Mouse (Mus musculus) cerebellum, adult 9-11 months (tissue): ENCODE results near the gene Mtfp1.
"Not testable (repeated sequence)": the region's sequence is repeated elsewhere in the genome, so short reads cannot be mapped to it uniquely, and the experiment has no call there.

Experiments used
- DNase-seq: peaks from one replicate; pipeline ENCODE4 v3.0.0; 2022

Mtfp1 gene

DNA sequence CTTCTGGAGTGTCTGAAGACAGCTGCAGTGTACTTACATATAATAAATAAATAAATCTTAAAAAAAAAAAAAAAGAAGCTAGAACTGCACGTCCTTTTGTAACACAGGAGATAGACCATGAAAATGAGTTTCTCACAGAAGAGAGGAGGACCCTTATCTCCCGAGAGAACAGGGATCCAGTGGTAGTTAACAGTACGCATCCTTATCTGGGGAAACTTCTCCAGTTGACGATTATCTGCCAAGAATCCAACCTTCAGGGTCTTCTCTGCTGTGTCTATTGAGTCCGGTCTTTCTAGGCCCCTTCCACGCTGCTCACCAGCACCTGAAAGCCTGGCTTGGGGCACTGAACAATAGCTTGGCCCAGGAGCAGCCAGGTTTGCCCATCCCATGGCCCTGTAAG is 18.7 kb upstream of the Mtfp1 start:
- no peak for DNase-seq

DNA sequence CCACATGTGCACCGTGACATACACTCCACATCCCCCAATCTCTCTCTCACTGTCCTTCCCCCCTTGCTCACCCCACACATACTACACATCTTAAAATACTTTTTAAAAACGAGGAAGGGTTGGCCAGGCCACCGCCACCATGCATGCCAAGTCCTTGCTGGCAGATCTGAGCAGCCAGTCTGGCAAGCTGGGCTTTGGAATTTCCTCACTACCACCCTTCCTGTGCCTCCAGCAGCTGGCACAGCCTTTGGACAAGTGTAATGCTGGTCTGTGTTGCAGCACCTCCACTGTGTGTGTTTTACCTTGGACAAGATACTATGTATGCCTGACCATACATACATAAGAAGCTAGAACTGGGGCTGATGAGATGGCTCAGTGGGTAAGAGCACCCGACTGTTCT is 18.3 kb upstream of the Mtfp1 start:
- no peak for DNase-seq

DNA sequence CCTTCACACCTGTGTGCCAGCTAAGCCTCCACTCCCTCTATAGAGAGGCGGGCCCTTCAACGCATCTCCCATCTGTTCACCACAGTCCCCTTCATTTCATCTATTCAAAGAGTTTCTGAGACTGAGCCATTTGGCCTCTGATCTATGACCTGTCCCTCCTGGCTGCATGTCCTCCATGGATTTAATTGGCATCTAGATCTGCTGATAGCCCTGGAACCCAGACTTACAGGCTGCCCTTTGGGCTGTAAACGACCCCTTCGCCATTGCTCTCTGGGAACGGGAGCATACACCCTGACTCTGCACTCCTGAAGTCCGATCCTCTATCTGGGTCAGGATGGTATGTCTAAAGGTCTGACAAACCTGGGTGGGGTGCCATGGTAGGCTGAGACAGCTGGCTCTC is 17.6 kb upstream of the Mtfp1 start:
- DNase-seq, result no peak

DNA sequence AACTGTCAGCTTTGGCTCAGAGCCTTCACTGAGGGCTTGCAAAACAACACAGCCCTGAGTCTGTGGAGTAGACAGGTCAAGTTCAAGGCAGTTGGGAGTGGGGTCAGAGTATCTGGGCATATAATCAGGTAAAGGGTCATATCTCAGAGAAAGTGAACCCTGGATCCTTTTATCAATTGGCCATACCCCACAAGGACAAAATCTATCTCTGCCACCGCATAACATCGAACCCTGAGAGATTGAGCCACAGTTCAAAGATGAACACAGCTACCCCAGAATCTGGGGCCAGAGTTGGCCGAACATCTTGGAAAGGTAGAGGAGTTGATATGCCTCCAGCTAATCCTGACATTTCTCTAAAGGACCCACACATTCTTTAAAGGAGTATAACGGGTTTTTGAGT is 16.8 kb upstream of the Mtfp1 start:
- no peak for DNase-seq

DNA sequence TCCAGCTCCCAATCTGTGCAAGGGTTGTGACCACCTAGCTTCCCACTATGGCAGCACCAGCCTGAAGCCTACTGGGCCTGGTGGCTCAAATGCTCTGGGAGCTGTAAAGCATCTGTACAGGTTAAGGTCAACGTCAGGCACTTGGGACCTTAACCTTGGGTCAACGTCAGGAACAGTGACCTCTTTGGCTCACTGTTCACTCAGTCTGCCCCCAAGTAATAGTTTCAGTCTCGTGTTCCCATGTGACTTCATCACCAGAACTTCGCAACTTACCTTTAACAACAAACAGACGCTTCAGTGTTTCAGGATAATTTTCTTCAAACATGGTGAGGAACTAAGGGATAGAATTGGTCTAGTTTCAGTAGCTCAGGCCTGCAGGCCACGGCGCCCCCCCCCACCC is 13.4 kb upstream of the Mtfp1 start:
- DNase-seq, result no peak

DNA sequence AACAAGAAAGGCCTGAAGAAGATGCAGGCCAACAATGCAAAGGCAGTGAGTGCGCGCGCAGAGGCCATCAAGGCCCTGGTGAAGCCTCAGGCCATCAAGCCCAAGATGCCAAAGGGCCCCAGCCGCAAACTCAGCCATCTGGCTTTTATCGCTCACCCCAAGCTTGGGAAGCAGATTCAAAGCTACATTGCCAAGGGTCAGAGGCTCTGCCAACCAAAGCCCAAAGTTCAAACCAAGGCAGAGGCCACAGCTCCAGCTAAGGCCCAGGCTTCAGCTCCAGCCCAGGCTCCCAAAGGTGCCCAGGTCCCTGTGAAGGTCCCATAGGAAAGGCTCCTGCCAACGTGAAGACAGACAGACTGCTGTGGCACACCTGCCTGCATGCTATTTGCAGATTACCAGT is 12.7 kb upstream of the Mtfp1 start:
- not testable (repeated sequence) for DNase-seq

DNA sequence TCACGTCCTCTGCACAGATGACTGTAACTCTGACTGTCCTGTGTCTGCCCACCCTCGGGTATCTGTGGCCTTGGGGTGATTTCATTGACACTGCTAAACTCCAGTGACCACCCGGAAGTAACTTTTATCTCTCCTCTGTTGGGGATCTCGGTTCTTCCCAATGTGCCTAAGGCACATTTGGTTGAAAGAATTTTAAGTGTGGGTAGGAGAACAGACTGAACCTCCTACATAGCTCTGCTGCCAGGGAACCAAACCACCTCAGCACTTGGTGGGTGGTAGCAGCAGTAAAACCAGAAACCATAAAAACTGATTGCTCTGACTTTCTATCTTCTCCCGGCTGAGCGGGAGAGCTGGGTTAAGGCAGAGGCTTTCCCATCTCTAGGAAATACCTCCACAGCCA is 10.2 kb upstream of the Mtfp1 start:
- no peak for DNase-seq

DNA sequence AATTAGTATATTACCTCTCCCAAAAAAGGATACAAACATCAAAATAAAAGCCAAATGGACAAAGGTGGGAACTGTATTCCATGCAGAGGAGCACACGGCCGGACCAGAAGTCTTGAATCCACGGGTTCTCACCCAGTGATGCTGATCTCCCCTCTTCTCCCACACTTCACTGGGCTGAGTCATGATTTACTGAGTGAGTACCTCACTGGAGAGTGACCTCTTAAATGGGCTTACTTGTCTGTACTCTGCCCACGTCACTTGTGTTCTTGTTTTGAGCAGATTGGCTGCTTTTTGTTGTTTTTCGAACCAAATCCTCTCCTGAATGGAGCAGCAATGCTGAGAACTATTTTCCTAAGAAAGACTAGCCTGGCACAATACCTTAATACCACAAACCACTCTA is 9.7 kb upstream of the Mtfp1 start:
- no peak for DNase-seq

DNA sequence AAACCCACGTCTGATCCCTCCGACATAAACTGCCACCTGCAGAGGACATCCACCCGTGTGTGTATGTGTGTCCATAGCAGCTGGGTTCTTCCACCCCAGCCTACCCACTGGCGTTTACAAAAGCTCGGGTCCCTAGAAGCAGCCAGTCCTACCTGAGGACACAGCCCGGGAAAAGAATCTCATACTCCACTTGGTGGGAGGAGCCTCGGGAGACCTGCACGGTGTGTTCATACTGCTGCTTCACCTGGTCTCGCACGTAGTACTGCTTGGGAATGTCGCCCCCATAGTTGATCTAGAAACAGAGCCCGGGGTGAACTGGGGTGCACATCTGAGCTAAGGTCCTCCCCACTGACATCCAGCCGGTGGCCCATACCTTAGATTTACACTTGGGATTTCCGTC is 8.3 kb upstream of the Mtfp1 start:
- DNase-seq, result no peak

DNA sequence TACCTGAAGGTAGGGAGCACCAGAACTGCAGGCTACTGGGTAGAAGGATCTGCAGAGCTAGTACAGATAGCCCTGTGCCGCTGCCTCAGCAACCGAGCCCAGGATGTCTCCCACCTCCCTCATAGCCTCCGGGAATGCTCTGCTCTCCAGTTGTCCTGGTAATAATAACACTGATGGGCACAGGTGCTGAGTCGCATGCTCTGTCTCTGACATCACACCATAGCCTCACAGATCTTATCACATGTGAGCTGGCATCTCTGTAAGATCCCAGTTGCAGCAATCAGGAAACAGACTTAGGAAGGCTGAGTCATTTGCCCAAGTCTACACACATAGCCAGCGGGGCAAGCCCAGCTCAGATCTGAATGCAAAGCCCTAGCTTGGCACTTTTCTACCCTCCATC is 6.6 kb upstream of the Mtfp1 start:
- no peak for DNase-seq

DNA sequence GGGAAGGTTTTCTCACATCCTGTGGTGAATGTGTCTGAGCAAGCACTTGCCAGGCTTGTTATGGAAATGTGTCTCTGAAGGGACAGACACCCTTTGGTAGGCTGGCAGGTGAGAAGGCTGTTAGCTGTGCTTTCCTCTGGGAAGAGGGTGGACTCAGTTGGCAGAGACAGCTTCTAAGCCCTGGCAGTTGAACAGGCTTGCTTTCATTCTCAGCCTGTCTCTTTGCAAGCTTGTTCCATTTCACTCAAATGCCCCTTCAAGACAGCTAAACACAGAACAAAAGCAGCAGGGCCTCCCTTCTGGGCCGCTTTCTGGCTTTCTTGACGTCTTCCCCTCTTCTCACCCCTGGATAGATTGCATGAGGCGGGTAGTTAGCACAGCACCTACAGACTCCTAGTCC is 4.2 kb upstream of the Mtfp1 start:
- no peak for DNase-seq

DNA sequence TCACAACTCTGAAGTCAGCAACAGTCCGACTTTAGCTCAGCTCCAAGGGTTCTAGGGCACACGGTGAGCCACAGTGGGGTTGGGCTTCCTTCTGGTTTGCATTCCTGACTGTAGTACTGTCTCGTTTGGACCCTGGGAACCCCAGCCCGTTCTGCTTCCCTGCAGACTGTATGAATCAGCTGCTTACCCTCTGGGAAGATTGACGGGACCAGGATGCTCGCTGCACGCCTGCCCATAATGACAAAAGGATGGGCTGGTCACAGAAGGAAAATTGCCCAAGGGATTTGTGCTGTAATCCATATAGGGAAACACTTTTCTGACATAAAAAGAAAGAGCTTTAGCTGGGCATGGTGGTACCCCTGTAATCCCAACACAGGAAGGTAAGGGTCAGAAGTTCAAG is 3.6 kb upstream of the Mtfp1 start:
- DNase-seq, result no peak

DNA sequence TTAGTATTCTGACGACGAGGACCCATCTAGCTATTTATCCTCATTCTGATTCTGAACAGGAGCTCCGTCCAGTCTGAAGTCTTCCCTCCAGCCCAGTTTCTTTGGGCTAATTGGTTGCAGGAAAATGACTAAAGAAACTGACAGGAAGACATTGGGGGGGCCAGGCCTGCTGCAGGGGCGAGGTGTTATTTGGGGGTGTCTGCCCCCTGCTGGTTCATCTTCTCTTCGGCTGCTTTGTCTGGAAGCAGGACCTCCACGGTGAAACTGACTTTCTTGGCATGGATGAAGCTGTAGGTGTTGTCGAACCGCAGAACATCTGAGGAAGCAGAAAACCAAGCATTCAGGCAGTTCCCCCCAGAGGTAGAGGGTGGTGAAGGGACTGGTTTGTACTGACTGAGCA is 2.9 kb upstream of the Mtfp1 start:
- peak; percentile 58 for DNase-seq

DNA sequence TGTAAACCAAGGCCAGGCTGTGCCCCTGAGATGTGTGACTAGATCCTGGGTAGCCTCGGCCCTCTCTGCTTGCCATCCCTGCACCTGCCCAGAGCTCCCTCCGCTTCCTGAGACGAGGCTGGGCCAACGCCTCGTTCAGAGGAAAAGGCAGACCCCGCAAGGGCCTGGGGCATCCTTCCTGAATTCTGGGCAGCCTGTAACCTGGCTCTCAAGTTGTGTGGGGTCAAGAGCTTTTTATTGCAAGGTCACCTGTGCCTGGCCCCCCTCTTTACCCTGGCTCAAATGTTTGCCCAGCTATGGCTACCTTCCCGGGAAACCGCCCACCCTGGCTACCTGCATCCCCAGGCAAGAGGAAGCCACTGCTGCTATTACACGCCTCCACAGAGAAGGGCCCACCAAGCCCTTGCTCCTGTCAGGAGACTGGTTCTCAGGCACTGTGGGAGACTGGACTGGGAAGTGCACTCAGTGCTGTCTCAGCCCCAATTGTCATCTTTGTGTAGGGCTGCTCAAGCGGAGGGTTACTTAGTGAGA is 1.9 kb upstream of the Mtfp1 start:
- DNase-seq, result peak; percentile 70

DNA sequence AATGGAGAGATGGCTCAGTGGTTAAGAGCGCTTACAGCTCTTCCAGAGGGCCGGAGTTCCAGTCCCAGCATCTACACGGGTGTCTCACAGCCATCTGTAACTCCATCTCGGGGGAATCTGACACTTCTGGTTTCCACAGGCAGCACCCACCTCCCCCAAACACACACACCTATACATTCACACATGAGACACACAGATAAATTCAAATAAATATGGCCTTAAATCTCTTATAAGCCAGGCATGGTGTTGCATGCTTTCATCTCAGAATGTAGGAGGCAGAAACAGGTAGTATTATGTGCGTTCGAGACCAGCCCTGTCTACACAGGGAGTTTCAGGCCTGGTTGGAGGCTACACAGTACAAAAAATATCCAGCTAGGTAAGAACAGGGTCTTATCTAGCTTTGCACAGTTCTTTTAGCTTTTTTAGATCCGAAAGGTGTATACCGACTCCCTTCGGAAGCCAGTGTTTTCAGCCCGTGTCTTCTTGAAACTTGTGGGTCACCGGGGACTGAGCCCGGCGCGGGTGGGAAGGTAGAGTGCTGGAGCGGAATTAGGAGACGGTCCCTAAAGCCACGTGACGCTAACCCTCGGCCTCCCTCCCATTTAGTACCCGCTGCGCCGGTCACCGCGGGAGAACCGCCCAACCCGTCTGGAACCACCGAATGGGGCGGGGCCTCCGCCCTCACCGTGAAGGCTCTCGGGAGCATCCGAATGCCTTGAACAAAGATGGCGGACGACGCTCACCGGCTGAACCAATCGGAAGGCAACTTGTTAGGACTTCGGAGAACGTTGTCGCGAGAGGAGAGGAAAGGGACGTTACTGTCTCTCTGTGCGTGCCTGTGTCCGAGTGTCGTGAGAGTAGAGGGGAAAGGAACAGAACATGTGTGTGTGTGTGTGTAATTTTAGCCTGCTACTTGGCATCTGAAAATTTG is 1.1 kb upstream of the Mtfp1 start:
- peak; percentile 99 for DNase-seq

DNA sequence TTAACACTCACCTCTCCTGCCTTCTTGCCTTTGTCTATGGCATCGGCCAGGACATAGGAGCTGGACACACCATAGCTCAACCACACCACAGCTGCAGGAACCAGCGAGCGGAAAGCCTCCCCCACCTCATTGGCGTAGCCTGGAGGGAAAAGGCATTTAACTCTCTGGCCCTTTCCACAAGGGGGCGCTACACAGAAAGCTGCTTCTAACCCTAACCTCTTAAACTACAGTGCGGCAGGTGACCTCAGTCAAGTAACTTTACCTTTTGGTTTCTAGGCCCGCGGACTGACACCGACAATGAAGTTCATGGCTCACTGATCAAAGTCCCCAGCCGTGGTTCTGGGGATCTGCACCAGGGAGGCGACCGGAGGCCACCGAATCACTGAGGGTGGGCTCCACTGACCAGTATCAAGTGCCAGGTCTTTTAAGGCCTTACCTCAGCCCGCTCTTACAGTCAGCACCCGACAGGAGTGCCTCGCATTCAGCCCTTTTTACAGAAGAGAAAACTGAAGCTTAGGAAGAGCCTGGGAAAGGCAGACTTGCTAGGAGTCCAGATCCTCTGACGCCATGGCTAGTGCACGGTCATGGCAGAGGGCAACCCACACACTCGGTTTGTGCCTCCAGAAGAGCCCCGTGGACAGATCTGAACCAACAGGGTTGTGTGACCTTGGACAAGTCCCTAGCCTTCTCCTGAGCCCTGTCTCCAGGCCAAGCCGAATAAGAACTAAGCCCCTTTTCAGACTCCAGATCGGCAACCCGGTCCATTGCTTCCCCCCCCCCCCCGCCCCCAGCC is 671 bp downstream of the Mtfp1 start:
- peak; percentile 74 for DNase-seq

DNA sequence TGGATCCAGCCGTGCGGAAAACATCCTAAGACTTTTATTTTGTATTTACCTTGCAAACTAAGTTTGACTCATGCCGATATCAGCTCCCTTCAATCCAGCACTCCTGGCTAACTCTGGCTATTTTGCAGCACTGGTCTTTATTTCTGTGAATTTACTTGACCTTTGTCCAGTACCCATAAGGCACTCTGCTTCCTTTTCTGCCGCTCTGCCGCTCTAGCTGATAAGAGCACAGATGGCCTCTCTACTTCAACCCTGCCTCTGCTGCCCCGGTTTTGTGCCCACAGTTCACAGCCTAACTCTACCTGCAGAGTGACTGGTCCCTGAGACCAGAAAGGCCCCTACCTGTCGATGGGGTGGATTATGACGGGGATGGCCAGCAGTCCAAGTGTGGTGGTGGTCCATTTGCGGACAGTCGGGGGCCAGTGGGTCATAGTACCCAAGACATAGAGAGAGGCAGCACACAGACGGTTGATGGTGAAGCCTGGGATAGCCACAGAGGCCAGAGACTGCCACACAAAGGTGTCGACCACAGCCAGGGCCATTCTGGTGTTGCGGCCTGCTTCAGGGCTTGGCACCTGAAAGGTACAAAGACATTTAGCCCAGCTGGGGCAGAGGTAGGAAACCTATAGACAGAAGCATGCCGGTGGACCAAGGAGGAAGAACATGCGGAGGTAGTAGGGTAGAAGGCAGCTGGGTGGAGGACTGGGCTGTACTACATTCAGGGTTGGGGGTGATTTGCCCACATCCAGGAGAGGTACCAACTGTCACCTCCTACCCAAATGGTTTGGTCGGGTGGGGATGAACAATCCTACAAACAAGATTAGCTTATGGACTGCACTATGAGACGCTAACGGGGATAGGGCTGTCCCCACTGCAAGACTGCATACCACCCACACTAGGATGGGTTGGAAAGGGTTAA is 1.5 kb downstream of the Mtfp1 start:
- no peak for DNase-seq

DNA sequence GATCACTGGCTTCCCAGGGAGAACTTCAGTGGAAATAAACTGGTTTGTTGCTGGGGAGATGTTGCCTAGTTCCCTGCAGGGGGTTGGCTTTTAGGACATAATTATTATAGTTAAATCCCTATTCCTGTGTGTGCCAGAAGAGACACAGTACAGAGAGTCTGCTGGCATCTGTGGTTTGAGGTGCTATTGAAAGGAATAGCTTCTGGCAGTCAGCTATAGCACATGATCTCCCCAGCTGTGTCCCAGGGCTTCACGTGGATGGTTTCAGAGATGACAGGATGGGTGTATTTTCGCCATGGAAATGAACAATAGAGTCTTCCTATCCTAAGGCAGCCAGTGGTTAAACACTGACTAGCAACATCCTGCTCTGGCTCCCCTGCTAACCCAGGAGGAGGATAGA is 8.0 kb downstream of the Mtfp1 start:
- no peak for DNase-seq

DNA sequence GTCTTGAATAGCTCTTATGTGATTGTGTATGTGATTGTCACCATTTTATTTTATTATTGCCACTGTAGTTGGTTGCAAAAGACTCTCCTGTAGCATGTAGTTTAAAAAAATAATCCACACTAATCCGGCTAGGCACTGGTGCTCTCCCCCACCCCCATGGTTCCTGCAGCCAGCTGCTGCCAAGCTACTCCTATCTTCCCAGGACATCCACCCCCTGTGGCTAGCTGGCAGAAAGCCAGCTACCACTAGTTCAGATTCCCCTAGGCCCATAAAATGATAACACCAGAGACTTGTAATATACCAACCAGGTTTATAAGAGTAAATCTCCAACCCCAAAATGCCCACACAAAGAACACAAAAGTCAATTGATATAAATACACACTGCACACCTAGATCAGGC is 9.0 kb downstream of the Mtfp1 start:
- DNase-seq, result no peak

DNA sequence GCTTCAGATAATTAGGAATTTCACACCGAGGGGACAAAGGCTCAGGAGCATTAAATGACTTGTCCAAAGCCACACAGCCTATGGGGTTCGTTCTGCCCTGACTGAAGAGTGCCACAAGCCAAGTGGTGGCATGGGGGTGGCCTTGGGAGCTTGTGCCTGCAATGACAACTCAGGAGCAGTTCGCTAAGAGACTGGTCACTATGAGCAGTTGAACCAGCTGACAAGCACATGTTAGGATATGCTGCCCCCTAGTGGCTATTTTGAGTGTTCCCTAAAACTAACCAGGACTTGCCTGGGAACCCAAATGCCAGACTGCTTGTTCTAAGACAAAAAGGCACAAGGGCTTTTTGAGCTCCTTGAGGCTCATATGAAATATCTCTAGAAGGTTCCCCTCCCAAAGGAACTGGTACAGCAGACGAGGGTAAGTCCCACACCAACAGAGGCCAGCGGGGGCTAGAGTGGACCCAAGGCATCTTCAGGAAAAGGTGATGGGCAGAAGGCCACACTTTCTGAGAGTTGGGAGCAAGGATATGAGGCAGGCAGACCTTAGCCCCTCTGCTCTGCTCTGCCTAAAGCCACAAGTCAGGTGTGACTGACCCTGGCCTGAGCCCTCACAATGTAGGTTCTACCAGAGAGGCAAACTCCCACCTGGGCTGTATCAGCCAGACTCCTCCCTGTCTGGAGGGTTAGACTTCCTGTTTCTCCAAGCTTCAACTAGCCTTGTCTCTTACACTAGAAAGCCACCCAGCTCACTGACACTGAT is 11.7 kb downstream of the Mtfp1 start:
- peak; percentile 65 for DNase-seq

DNA sequence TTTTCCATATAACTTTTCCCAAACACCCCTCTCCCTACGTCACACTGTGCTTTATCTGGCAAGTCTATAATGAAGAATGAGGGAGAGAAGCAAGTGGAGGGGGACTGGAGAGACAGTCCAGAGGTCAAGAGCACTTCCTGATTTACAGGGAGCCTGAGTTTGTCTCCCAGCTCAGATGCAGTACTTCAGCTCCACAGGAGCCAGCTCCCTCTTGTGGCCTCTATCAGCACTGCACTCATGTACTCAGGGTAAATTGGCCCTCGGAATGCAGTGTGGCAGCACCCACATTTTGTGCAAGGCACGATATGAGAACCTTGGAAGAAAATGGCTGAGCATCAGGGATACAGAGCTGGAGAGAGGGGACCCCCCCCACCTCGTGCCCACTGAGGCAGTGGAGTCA is 15.0 kb downstream of the Mtfp1 start:
- peak; percentile 30 for DNase-seq

DNA sequence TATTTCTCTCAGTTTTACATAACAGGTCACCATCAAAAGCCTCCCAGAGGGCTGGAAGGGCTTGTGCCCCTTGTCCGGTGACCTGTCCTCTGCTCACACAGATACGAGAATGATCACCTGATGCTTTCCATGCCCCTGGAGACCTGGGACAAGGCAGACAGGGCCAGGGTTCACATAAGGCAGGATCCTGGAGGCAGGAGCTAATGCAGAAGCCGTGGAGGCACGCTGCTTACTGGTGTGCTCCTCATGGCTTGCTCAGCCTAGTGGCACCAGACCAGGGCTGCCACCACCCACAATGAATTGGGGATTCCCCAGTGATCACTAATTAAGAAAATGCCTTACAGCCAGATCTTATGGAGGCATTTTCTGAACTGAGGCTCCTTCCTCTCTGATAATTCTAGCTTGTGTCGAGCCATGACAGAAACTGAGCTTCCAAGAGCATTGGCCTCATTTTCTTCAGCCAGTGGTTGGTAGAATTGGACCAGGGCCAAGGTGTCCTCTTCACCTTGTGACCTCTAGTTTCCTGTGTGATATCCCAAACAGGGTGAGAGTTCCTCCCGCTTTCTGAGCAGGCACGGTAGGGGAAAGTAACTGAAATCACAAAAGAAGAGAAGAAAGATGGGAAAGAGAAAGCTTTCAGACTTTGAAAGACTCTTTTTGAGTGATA is 16.8 kb downstream of the Mtfp1 start:
- DNase-seq, result no peak
